Mouse (Mus musculus): ENCODE measurements around the gene Gm2163. TPM values are rescaled to one million over a fixed set of nuclear protein-coding genes. Genes with fewer than 3 reads are reported as not detected.
"Not testable (repeated sequence)": the region's sequence is repeated elsewhere in the genome, so short reads cannot be mapped to it uniquely, and the experiment has no call there.

Gm2163 gene
- total RNA-seq (2021), result under 1 TPM; 0.30 to 0.33 TPM
- long read RNA-seq, experiment 1, result 0 reads
- long read RNA-seq, experiment 2, partial matches to known transcripts, result 0 of 1 reads
- long read RNA-seq, experiment 2, other reads (novel, unspliced or antisense), result 1 of 1 reads

GRCm38 (mm10) chr4:42466452-42466851, at the start of gene Gm2163:
Gm2163 (plus strand) TSS chr4:42466752.
- DNase-seq, result not testable (repeated sequence)

- DNase-seq, result not testable (repeated sequence)
Measured at GRCm38 (mm10) chr4:42439078-42439477, 27.5 kb upstream of the Gm2163 start, which contains the start of gene Gm21586. Gm21586 (plus strand) TSS chr4:42439378.

GRCm38 (mm10) chr4:42528075-42528474, 61.5 kb downstream of the Gm2163 start, which contains the start of gene Fam205a2:
Fam205a2 (minus strand) TSS chr4:42528175.
- DNase-seq, result not testable (repeated sequence)

GRCm38 (mm10) chr4:42611895-42612294, 145.3 kb downstream of the Gm2163 start, which contains the start of gene Gm10591:
Gm10591 (plus strand) TSS chr4:42612195.
- not testable (repeated sequence) for DNase-seq

- DNase-seq, result not testable (repeated sequence)
Measured at GRCm38 (mm10) chr4:42629419-42629818, 162.9 kb downstream of the Gm2163 start, which contains the start of gene Gm2564. Gm2564 (plus strand) TSS chr4:42629719.

Other genes with a start within 250 kb of the Gm2163 start
- gene Gm10600, start 226.1 kb upstream of the Gm2163 start, total RNA-seq (2021), result under 1 TPM; 0.36 to 0.95 TPM
- not detected for gene Ccl21b, start 211.0 kb upstream of the Gm2163 start, total RNA-seq (2021)
- not detected for gene Gm21953, start 172.5 kb upstream of the Gm2163 start, total RNA-seq (2021)
- gene Fam205a3, start 148.4 kb upstream of the Gm2163 start, total RNA-seq (2021), result not detected
- gene Gm21586, start 27.4 kb upstream of the Gm2163 start, total RNA-seq (2021), result not detected
- not detected for gene Fam205a2, start 61.4 kb downstream of the Gm2163 start, total RNA-seq (2021)
- gene Gm10591, start 145.4 kb downstream of the Gm2163 start, total RNA-seq (2021), result not detected
- 10 to 100 TPM in 1 of 2 experiments, 1 to 10 TPM in 1; 8.9 to 11.1 TPM for gene Gm2564, start 163.0 kb downstream of the Gm2163 start, total RNA-seq (2021)
- 1 to 10 TPM; 3.7 to 8.7 TPM for gene Ccl27b, start 188.5 kb downstream of the Gm2163 start, total RNA-seq (2021)
- not detected for gene Il11ra2, start 195.1 kb downstream of the Gm2163 start, total RNA-seq (2021)